Mouse (Mus musculus) forelimb bud, embryonic 11.5 days (tissue): ENCODE data around the gene Mis18a.

Experiments
- DNase-seq: peaks from one replicate; pipeline ENCODE4 v3.0.0-alpha.2; 2012; ENCODE audit warnings: low read depth, low spot score

The Mis18a gene

GRCm38 (mm10) chr16:90727233-90728115 lies at the start of gene Mis18a:
TSS of gene Mis18a (minus strand) at chr16:90727404.
- peak; percentile 98 for DNase-seq

DNA sequence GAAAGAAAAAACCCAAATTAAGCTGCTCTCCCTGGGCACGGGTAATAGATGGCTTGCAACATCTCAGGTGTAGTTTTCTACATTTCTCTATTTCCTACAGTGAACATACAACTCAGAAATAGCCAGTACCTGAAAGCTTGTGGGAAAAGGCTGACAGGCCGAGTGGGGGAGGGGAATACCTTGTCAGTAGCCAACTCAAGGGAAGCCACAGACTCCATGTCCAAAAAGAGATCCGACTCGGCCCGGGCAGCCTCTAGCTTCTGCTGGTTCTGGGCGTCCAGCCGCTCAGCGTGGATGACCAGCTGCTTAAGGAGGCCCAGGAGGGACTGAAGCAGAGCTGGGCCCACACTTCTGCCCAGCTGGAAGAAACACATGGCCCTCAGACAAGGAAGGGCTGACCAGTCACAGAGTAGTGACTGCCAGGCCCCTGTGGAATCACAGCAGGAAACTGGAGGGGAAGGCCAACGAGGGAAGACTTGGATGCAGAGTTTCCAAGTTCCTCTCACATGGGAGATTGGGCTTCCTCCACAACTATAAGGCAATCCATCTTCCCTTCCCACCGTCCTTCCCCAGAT lies 48.8 kb upstream of the Mis18a start:
- DNase-seq = no peak

DNA sequence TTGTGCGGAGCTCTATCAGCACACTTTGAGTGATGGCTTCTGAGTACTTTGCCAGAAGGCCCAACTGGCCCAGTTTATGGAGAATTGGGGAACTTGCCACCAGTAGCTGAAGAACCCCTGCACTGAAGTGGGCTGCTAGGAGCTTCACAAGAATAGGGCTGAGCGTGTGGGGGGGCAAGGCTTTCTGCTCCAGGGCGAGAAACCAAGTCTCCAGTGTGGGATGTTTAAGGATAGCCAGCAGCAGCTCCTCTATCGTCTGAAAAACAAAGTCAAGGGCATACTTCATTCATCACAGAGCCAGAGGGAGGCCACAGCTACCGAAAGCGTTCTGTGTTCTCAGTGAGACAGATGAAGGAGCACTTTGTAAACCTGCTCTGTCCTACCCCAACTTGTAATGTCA lies 47.4 kb upstream of the Mis18a start:
- DNase-seq = no peak

DNA sequence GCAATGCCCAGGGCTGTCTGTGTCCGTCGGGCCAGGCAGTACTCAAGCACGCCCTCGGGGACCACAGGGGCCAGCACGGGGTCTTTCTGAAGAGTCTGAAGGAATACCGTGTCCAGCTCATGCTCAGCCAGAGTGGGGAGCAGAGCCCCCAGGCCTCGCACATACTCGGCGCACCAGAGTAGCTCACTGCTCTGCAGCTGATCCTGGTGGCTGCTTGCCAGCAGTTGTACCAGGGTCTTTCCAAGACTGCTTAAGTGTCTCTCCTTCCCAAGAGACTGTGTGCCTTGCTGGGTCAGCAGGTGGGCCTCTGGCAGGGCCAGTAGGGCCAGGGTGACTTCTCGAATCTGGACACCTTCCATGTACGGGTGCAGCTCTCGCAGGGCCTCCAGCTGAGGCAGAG lies 47.0 kb upstream of the Mis18a start:
- no peak for DNase-seq

DNA sequence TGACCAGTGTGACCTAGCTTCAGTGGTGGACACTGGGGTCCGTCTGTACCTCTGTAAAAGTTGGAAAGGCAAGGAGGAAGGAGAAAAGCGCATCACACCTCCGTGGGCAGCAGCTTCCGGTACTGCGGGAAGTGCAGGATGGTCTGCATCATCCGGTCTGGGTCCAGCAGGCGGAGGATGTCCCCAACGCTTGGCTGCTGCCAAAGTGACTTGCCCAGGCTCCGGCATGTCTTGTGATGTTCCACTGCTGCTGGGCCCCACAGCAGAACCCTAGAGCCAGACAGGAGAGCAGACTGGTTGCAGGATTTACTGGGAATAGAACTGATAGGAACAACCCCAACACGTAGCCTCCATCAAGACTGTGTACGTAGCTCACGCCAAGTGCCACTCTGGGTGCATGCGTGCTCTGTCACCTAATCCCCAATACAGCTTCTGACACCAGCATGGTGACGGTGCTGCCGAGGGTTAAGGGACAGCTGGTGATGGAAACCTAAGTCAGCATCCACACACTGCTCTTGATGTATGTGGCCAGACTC lies 39.8 kb upstream of the Mis18a start:
- DNase-seq = no peak

GRCm38 (mm10) chr16:90765195-90765877 lies 38.1 kb upstream of the Mis18a start:
- DNase-seq = no peak

DNA sequence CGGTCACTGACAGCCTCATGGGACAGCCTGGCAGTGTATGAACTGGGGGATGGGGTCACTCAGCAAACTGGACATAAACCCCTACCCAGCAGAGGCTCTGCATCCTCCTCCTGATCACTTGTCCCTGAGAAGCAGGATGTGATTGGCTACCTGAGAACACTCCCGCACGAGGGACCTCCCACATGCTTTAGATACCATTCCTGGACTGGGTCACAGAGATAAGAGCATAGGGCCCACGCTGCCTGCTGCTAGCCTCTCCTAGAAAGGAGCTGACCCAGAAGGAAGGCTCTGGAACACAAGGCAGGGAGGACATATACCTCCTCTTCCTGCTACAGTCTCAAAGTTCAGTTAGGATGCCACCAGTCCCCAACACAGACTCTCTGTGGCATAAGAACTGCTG lies 33.3 kb upstream of the Mis18a start:
- DNase-seq = no peak

GRCm38 (mm10) chr16:90759335-90759734 lies 32.1 kb upstream of the Mis18a start:
- DNase-seq = no peak

- DNase-seq = no peak
Observed at GRCm38 (mm10) chr16:90753386-90753941, 26.3 kb upstream of the Mis18a start.

- DNase-seq = no peak
Observed at GRCm38 (mm10) chr16:90748169-90748568, 21.0 kb upstream of the Mis18a start.

- DNase-seq = no peak
Observed at GRCm38 (mm10) chr16:90747143-90747542, 19.9 kb upstream of the Mis18a start.

- no peak for DNase-seq
Observed at GRCm38 (mm10) chr16:90738092-90738956, 11.1 kb upstream of the Mis18a start, which contains the start of gene Mrap. TSS of gene Mrap (plus strand) at chr16:90738207.

GRCm38 (mm10) chr16:90736672-90737270 lies 9.6 kb upstream of the Mis18a start:
- no peak for DNase-seq

DNA sequence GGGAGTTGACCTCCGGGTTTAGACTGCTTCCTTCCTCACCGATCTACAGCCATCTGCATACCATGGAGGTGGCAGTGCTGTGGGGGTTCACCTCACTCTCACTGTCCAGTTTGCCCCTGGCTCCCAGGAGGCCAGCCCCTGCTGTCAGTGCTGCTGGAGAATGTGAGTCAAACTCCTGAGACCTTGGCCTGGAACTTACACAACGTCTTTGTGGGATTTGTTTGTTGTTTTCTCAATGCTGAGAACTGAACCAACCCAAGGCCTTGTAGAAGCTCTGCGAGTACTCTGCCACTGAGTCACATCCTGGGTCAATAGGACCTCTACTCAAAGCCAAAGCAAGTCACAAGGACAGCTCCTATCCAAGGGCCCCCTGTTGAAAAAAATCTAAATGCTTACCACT lies 8.4 kb upstream of the Mis18a start:
- no peak for DNase-seq

DNA sequence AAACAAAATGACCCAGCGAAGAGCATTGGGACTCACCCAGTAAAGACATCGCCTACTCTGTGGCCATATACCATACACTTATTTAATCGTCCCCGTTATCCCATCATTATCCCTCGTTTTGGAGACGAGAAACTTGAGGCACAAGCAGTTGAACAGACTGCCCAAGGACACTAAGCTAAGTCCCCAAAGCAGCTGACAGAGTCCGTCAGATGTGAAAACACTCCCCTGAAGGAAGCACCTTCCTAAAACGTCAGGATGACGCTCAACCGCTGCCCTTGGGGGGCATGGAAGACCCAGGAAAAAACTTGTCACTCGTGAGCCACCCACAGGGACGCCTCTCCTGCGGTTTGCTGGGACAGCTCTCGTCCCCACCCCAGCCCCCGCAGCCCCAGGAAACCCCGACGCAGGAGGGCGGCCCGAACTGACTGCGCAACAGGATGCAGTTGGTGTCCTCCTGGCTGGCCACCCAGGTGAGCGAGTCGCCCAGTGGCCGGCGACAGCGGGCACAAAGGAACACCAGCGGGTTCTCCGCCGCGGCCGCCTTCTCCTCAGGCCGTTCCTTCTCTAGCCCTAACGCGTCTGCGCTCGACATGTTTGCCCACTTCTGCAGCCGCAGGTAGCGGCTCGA lies 490 bp downstream of the Mis18a start:
- no peak for DNase-seq

DNA sequence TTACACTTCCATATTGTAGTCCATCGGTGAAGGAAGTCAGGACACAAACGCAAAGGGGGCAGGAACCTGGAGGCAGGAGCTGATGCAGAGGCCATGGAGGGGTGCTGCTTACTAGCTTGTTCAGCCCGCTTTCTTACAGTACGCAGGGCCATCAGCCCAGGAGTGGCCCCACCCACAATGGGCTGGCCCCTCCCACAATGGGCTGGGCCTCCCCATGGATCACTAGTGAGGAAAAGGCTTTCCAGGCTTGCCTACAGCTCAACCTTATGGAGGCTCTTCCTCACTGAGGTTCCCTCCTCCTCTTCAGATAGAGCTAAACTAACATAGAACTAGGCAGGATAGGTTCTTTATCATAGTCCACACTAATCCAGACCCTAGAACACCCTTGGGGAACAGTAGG lies 3.2 kb downstream of the Mis18a start:
- DNase-seq = no peak

- DNase-seq = no peak
Observed at GRCm38 (mm10) chr16:90710313-90710712, 16.9 kb downstream of the Mis18a start.

DNA sequence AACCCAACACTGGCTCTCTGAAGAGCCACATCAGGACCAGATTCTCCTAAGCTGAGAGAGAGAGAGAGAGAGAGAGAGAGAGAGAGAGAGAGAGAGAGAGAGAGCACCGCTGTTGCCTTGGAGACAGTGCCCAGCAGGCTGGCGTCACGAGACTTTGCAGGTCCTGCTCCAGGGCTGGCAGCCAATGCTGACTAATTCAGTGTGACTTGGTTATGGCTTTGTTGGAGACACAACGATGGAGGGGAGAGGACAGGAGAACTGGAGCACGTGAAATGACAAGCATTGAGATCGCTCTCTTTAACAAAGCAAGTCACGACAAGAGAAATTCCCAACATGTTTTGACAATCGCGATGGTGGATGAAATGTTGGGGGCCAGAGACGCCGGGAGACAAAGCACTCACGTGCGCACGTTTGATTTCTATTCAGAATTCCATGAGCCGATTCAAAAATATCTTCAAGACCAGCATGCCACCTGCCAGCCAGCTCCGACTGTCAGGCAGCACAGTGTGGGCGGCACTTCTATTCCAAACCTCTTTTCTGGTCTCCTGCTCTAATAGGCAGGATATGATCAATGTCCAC lies 17.4 kb downstream of the Mis18a start:
- no peak for DNase-seq

- DNase-seq = no peak
Observed at GRCm38 (mm10) chr16:90706279-90706678, 20.9 kb downstream of the Mis18a start.
